Mouse (Mus musculus) MEL (cell line): ENCODE measurements around the gene Pmpca. TPM values are rescaled to one million over a fixed set of nuclear protein-coding genes. Genes with fewer than 3 reads are reported as not detected.

Source experiments
- DNase-seq: peaks from one replicate; pipeline ENCODE4 v3.0.0; 2011; ENCODE audit warnings: low read depth, low spot score
- H3K27ac ChIP-seq: 2 replicates; pipeline ENCODE4 v1.5.1; 2012; ENCODE audit warnings: low read depth, mild to moderate bottlenecking, control low read depth, low read length, moderate library complexity; ENCODE audit not compliant: control insufficient read depth
- H3K27me3 ChIP-seq, 2 experiments: fragments of 150-350 bp in 1 of 2; sonication (generic) in 1 of 2; 2 replicates each; pipeline ENCODE4 v1.6.1; 2012; ENCODE audit warnings: low read length in 2 of 2, mild to moderate bottlenecking in 2 of 2, improper control_type of control experiment in 1 of 2, moderate library complexity in 1 of 2; ENCODE audit not compliant: insufficient read depth in 2 of 2, control insufficient read depth in 1 of 2
- H3K36me3 ChIP-seq, 2 experiments: 2 replicates each; pipeline ENCODE4 v1.6.1; 2012 to 2014; ENCODE audit warnings: low read length in 2 of 2, improper control_type of control experiment in 1 of 2, inconsistent platforms in 1 of 2, mild to moderate bottlenecking in 1 of 2; ENCODE audit not compliant: insufficient read depth in 2 of 2, control insufficient read depth in 1 of 2
- H3K4me1 ChIP-seq, 2 experiments: fragments of 150-350 bp in 1 of 2; sonication (generic) in 1 of 2; 2 replicates each; pipeline ENCODE4 v1.6.1; 2012; ENCODE audit warnings: low read length in 2 of 2, improper control_type of control experiment in 1 of 2, mild to moderate bottlenecking in 1 of 2; ENCODE audit not compliant: insufficient read depth in 2 of 2, control insufficient read depth in 1 of 2
- H3K4me3 ChIP-seq, 2 experiments: fragments of 150-350 bp in 1 of 2; sonication (generic) in 1 of 2; 2 replicates each; pipeline ENCODE4 v1.5.1; 2012; ENCODE audit warnings: low read depth in 2 of 2, low read length in 2 of 2, mild to moderate bottlenecking in 2 of 2, moderate library complexity in 2 of 2, control low read depth in 1 of 2, improper control_type of control experiment in 1 of 2; ENCODE audit not compliant: control insufficient read depth in 1 of 2, insufficient read depth in 1 of 2
- H3K79me2 ChIP-seq: 2 replicates; pipeline ENCODE4 v1.6.1; 2012; ENCODE audit warnings: mild to moderate bottlenecking, low read length, moderate library complexity; ENCODE audit not compliant: control insufficient read depth, poor library complexity, insufficient read depth
- H3K9ac ChIP-seq: 2 replicates; pipeline ENCODE4 v1.6.1; 2012; ENCODE audit warnings: low read depth, mild to moderate bottlenecking, control low read depth, low read length, moderate library complexity; ENCODE audit not compliant: control insufficient read depth, poor library complexity, severe bottlenecking
- H3K9me3 ChIP-seq: fragments of 150-350 bp; sonication (generic); replicated peaks from 2 replicates; pipeline ENCODE4 v1.6.1; 2012; ENCODE audit warnings: mild to moderate bottlenecking, low read length, improper control_type of control experiment, moderate library complexity; ENCODE audit not compliant: insufficient read depth
- BHLHE40 ChIP-seq: IDR thresholded peaks from 2 replicates; pipeline ENCODE4 v1.6.1; 2012; ENCODE audit warnings: low read depth, mild to moderate bottlenecking, inconsistent platforms, low read length, improper control_type of control experiment, borderline replicate concordance
- CHD2 ChIP-seq: IDR thresholded peaks from 2 replicates; pipeline ENCODE4 v1.6.1; 2011; ENCODE audit warnings: low read length, improper control_type of control experiment
- CTCF ChIP-seq, 3 experiments: IDR thresholded peaks in 2 of 3; conservative IDR thresholded peaks in 1 of 3; 2 replicates each; pipeline ENCODE4 v1.5.1; 2011 to 2012; ENCODE audit warnings: low read length in 3 of 3, low read depth in 2 of 3, mild to moderate bottlenecking in 2 of 3, improper control_type of control experiment in 1 of 3, inconsistent platforms in 1 of 3, mixed read lengths in 1 of 3, moderate library complexity in 1 of 3; ENCODE audit not compliant: control insufficient read depth in 1 of 3, insufficient read depth in 1 of 3, poor library complexity in 1 of 3, severe bottlenecking in 1 of 3
- E2F4 ChIP-seq: IDR thresholded peaks from 2 replicates; pipeline ENCODE4 v1.6.1; 2011; ENCODE audit warnings: low read depth, low read length, improper control_type of control experiment, borderline replicate concordance
- EP300 ChIP-seq, 2 experiments: IDR thresholded peaks; 2 replicates each; pipeline ENCODE4 v1.6.1; 2011; ENCODE audit warnings: improper control_type of control experiment in 2 of 2, low read length in 2 of 2, low read depth in 1 of 2, mild to moderate bottlenecking in 1 of 2
- ETS1 ChIP-seq: IDR thresholded peaks from 2 replicates; pipeline ENCODE4 v1.6.1; 2012; ENCODE audit warnings: low read depth, mild to moderate bottlenecking, inconsistent platforms, low read length, improper control_type of control experiment, moderate library complexity
- GABPA ChIP-seq: IDR thresholded peaks from 2 replicates; pipeline ENCODE4 v1.6.1; 2012; ENCODE audit warnings: low read depth, mild to moderate bottlenecking, inconsistent platforms, low read length, improper control_type of control experiment, moderate library complexity
- GATA1 ChIP-seq: IDR thresholded peaks from 2 replicates; pipeline ENCODE4 v1.6.1; 2011; ENCODE audit warnings: low read depth, low read length, improper control_type of control experiment
- HCFC1 ChIP-seq: IDR thresholded peaks from 2 replicates; pipeline ENCODE4 v1.6.1; 2012; ENCODE audit warnings: low read depth, mild to moderate bottlenecking, inconsistent platforms, low read length, improper control_type of control experiment, moderate library complexity
- JUND ChIP-seq: IDR thresholded peaks from 2 replicates; pipeline ENCODE4 v1.6.1; 2011; ENCODE audit warnings: low read depth, mild to moderate bottlenecking, improper control_type of control experiment, low read length
- KAT2A ChIP-seq: conservative IDR thresholded peaks from 2 replicates; pipeline ENCODE4 v1.6.1; 2012; ENCODE audit warnings: low read depth, low read length, improper control_type of control experiment, inconsistent platforms
- MAX ChIP-seq: IDR thresholded peaks from 2 replicates; pipeline ENCODE4 v1.6.1; 2011; ENCODE audit warnings: low read length, improper control_type of control experiment
- MAZ ChIP-seq: IDR thresholded peaks from 2 replicates; pipeline ENCODE4 v1.6.1; 2012; ENCODE audit warnings: low read depth, mild to moderate bottlenecking, inconsistent platforms, low read length, improper control_type of control experiment
- MXI1 ChIP-seq: IDR thresholded peaks from 2 replicates; pipeline ENCODE4 v1.6.1; 2011; ENCODE audit warnings: mild to moderate bottlenecking, low read depth, low read length, improper control_type of control experiment
- MYB ChIP-seq: IDR thresholded peaks from 2 replicates; pipeline ENCODE4 v1.6.1; 2011; ENCODE audit warnings: mild to moderate bottlenecking, low read depth, low read length, improper control_type of control experiment
- POLR2A ChIP-seq, 2 experiments: IDR thresholded peaks; 2 replicates each; pipeline ENCODE4 v1.6.1; 2011 to 2012; ENCODE audit warnings: low read length in 2 of 2, mild to moderate bottlenecking in 2 of 2, control low read depth in 1 of 2, improper control_type of control experiment in 1 of 2, low read depth in 1 of 2, moderate library complexity in 1 of 2; ENCODE audit not compliant: control insufficient read depth in 1 of 2, insufficient read depth in 1 of 2, poor library complexity in 1 of 2
- POLR2AphosphoS5 ChIP-seq: IDR thresholded peaks from 2 replicates; pipeline ENCODE4 v1.6.1; 2012; ENCODE audit warnings: low read depth, borderline replicate concordance, mild to moderate bottlenecking, inconsistent platforms, low read length, moderate library complexity, mixed read lengths
- SMC3 ChIP-seq: IDR thresholded peaks from 2 replicates; pipeline ENCODE4 v1.6.1; 2011; ENCODE audit warnings: low read depth, low read length, improper control_type of control experiment
- TBP ChIP-seq: IDR thresholded peaks from 2 replicates; pipeline ENCODE4 v1.8.0; 2011; ENCODE audit warnings: low read depth, low read length, improper control_type of control experiment
- TCF12 ChIP-seq: IDR thresholded peaks from 2 replicates; pipeline ENCODE4 v1.6.1; 2014; ENCODE audit warnings: low read depth, mild to moderate bottlenecking, inconsistent platforms, low read length, improper control_type of control experiment, moderate library complexity
- UBTF ChIP-seq: IDR thresholded peaks from 2 replicates; pipeline ENCODE4 v1.6.1; 2012; ENCODE audit warnings: low read depth, mild to moderate bottlenecking, inconsistent platforms, low read length, improper control_type of control experiment, moderate library complexity, borderline replicate concordance; ENCODE audit not compliant: insufficient read depth
- USF1 ChIP-seq: IDR thresholded peaks from 2 replicates; pipeline ENCODE4 v1.6.1; 2014; ENCODE audit warnings: low read depth, mild to moderate bottlenecking, inconsistent platforms, low read length, improper control_type of control experiment, moderate library complexity
- ZC3H11A ChIP-seq: IDR thresholded peaks from 2 replicates; pipeline ENCODE4 v1.6.1; 2012; ENCODE audit warnings: low read depth, mild to moderate bottlenecking, inconsistent platforms, low read length, improper control_type of control experiment
- ZKSCAN1 ChIP-seq: IDR thresholded peaks from 2 replicates; pipeline ENCODE4 v1.6.1; 2012; ENCODE audit warnings: low read depth, mild to moderate bottlenecking, inconsistent platforms, low read length, improper control_type of control experiment, moderate library complexity
- polyA plus RNA-seq, 2 experiments: library from polyadenylated mRNA; stranded (reverse) in 1 of 2; unstranded in 1 of 2; fragments of >175 nt in 1 of 2; fragments of >200 nt in 1 of 2; gene quantifications; 2 replicates each; pipeline versions ENCODE4 v1.2.1 to v1.2.4; 2012; ENCODE audit warnings: low replicate concordance in 2 of 2, low read depth in 1 of 2; ENCODE audit not compliant: insufficient read length in 2 of 2, insufficient read depth in 1 of 2, missing spikeins in 1 of 2
- total RNA-seq: library from RNA; depleted of rRNA; stranded (reverse); fragments of 300-350 nt; gene quantifications from 2 replicates; pipeline ENCODE4 v1.2.3, GENCODE M21; 2012

Pmpca gene
- total and polyA plus RNA-seq, 3 experiments: 46.4 to 166 (median 96.5) TPM

- no peaks in the 10 kb centered on the region for H3K9me3 ChIP-seq
- H3K9ac ChIP-seq: no peak overlapping the region
- TF ChIP-seq ZC3H11A: no peak
- no peak for TF ChIP-seq BHLHE40
- peak; percentile 42; the same call in 1 of the 2 replicates for TF ChIP-seq TCF12
- TF ChIP-seq CHD2: no peak
- TF ChIP-seq EP300 (IDR thresholded peaks at IDR 0.05; ENCODE audit: low read depth in 1 of 2, low read length in 2 of 2): peak in 1 of 2 experiments; percentile 33; a peak in 1 of 4 replicates
- TF ChIP-seq ETS1: no peak
- 0 out of 2 replicates have a peak, but pooled peaks have one; percentile 30 for TF ChIP-seq GATA1
- TF ChIP-seq, all 39 proteins: peak for 3
- H3K27ac ChIP-seq: no peak overlapping the region
- H3K4me3 ChIP-seq: no peak overlapping the region
- peaks cover 0 to 2% of the 10 kb centered on the region in 2 experiments; a peak in 2 of 4 replicates for H3K36me3 ChIP-seq
- DNase-seq: no peak
- H3K79me2 ChIP-seq: no peaks in the 10 kb centered on the region
- no peaks in the 10 kb centered on the region for H3K4me1 ChIP-seq
- H3K27me3 ChIP-seq: no peaks in the 10 kb centered on the region
Measured at GRCm38 (mm10) chr2:26417066-26417465, 27.9 kb downstream of the Pmpca start.

DNA sequence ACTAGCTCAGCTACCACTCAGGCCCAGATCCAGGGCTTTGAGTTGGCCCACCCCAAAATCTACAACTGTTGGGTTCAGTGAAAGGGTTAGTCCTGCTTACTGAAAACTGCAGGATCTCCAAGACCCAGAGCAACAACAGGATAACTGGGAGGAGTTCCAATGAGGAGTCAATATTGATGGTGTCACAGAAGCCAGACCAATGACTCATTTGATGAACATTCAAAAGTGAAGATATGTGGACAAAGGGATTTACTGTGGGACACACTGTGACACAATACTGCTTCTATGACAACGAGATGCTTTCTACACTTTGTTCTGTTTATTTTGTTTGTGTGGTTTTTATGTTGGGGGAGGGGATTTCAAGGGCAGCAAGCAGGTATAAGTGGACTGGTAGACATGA, 29.0 kb downstream of the Pmpca start:
- DNase-seq: no peak
- Histone ChIP-seq H3K4me3 (no peak overlapping the region), H3K36me3 (peaks cover 0 to 5% of the 10 kb centered on the region in 2 experiments; a peak in 2 of 4 replicates), H3K27ac (no peak overlapping the region), H3K9me3 (no peaks in the 10 kb centered on the region), H3K79me2 (no peaks in the 10 kb centered on the region), H3K9ac (no peak overlapping the region)
- TF ChIP-seq SMC3 (no peak), GATA1 (no peak), TBP (no peak), TCF12 (no peak), ZKSCAN1 (no peak), MYB (no peak), KAT2A (no peak)
- TF ChIP-seq, all 39 proteins: peak for 0
- Histone ChIP-seq H3K27me3 (no peaks in the 10 kb centered on the region), H3K4me1 (no peaks in the 10 kb centered on the region)

GRCm38 (mm10) chr2:26421969-26422368, 32.8 kb downstream of the Pmpca start:
- Histone ChIP-seq H3K27me3 (no peaks in the 10 kb centered on the region), H3K9me3 (no peaks in the 10 kb centered on the region), H3K27ac (no peak overlapping the region), H3K36me3 (peaks cover 0 to 11% of the 10 kb centered on the region in 2 experiments; a peak in 2 of 4 replicates), H3K4me1 (no peaks in the 10 kb centered on the region), H3K79me2 (no peaks in the 10 kb centered on the region), H3K4me3 (no peak overlapping the region), H3K9ac (no peak overlapping the region)
- TF ChIP-seq GABPA: no peak
- TF ChIP-seq POLR2A (IDR thresholded peaks at IDR 0.05; ENCODE audit: control insufficient read depth in 1 of 2, insufficient read depth in 1 of 2, low read depth in 1 of 2, low read length in 2 of 2, poor library complexity in 1 of 2): no peak
- no peak for TF ChIP-seq HCFC1
- TF ChIP-seq UBTF: no peak
- TF ChIP-seq CHD2: no peak
- no peak for TF ChIP-seq SMC3
- no peak for TF ChIP-seq USF1
- TF ChIP-seq MAX: no peak
- no peak for TF ChIP-seq MAZ
- TF ChIP-seq CTCF (IDR thresholded peaks at IDR 0.05 in 2 of 3, conservative IDR thresholded peaks at IDR 0.05 in 1 of 3; ENCODE audit: control insufficient read depth in 1 of 3, insufficient read depth in 1 of 3, low read depth in 2 of 3, low read length in 3 of 3, poor library complexity in 1 of 3, severe bottlenecking in 1 of 3): no peak
- no peak for TF ChIP-seq JUND
- no peak for TF ChIP-seq POLR2AphosphoS5
- TF ChIP-seq EP300 (IDR thresholded peaks at IDR 0.05; ENCODE audit: low read depth in 1 of 2, low read length in 2 of 2): no peak
- TF ChIP-seq TBP: no peak
- no peak for TF ChIP-seq MXI1
- no peak for TF ChIP-seq E2F4
- no peak for DNase-seq
